Mouse (Mus musculus): ENCODE results near the gene Lefty2. TPM values are rescaled to one million over a fixed set of nuclear protein-coding genes. Genes with fewer than 3 reads are reported as not detected.

Gene Lefty2
- polyA plus RNA-seq (2015; fragmentation: Nextera tagmentation; extraction: Ambion mirVana): 0.05 and 0.14 TPM in 2 replicates

- WGBS: 43% methylated on average over 10 of the region's 10 CpGs
- Histone ChIP-seq H3K4me2 (no peak within 1 kb of the TSS), H3K4me1 (replicated peaks) (peaks cover 14% of the 10 kb centered on the region), H3K9me3 (replicated peaks) (no peaks in the 10 kb centered on the region), H3K27ac (no peak within 1 kb of the TSS), H3K4me3 (no peak within 1 kb of the TSS), H3K36me3 (no peaks in the 10 kb centered on the region), H3K27me3 (peaks cover 36% of the 10 kb centered on the region), H3K9ac (no peak within 1 kb of the TSS)
- ATAC-seq (replicated peaks; ENCODE audit: insufficient number of reproducible peaks, insufficient read depth, low FRiP score, low read depth): no peak
These were observed at the start of gene Lefty2 for GRCm38 (mm10) chr1:180892808-180893207. Lefty2 (plus strand) TSS chr1:180893108.

GRCm38 (mm10) chr1:180848114-180848510 lies 44.8 kb upstream of the Lefty2 start:
- peak overlapping the region; percentile 63 for H3K4me2 ChIP-seq
- H3K27me3 ChIP-seq: no peaks in the 10 kb centered on the region
- ATAC-seq (replicated peaks; ENCODE audit: insufficient number of reproducible peaks, insufficient read depth, low FRiP score, low read depth): peak; percentile 47
- peak overlapping the region; percentile 34; the same call in 1 of the 2 replicates for H3K9ac ChIP-seq
- H3K9me3 ChIP-seq (replicated peaks): no peaks in the 10 kb centered on the region
- H3K36me3 ChIP-seq: no peaks in the 10 kb centered on the region
- peaks cover 42% of the 10 kb centered on the region for H3K4me1 ChIP-seq (replicated peaks)
- H3K27ac ChIP-seq: peak overlapping the region; percentile 96
- H3K4me3 ChIP-seq: peak overlapping the region; percentile 38
- WGBS: 4% methylated on average over 9 of the region's 9 CpGs

- 11% methylated on average over 11 of the region's 11 CpGs for WGBS
- ATAC-seq (replicated peaks; ENCODE audit: insufficient number of reproducible peaks, insufficient read depth, low FRiP score, low read depth): peak; percentile 5; the same call in 1 of the 2 replicates
- H3K36me3 ChIP-seq: no peaks in the 10 kb centered on the region
- no peaks in the 10 kb centered on the region for H3K9me3 ChIP-seq (replicated peaks)
- peak overlapping the region; percentile 38 for H3K4me3 ChIP-seq
- no peaks in the 10 kb centered on the region for H3K27me3 ChIP-seq
- peak overlapping the region; percentile 96 for H3K27ac ChIP-seq
- peak overlapping the region; percentile 21; the same call in 1 of the 2 replicates for H3K9ac ChIP-seq
- H3K4me1 ChIP-seq (replicated peaks): peaks cover 42% of the 10 kb centered on the region
- peak overlapping the region; percentile 63 for H3K4me2 ChIP-seq
These were observed 44.2 kb upstream of the Lefty2 start for GRCm38 (mm10) chr1:180848511-180849241.

GRCm38 (mm10) chr1:180849701-180850301 lies 43.1 kb upstream of the Lefty2 start:
- no peaks in the 10 kb centered on the region for H3K36me3 ChIP-seq
- WGBS: 31% methylated on average over 11 of the region's 11 CpGs
- H3K9me3 ChIP-seq (replicated peaks): no peaks in the 10 kb centered on the region
- no peaks in the 10 kb centered on the region for H3K27me3 ChIP-seq
- H3K27ac ChIP-seq: peak overlapping the region; percentile 96
- peak overlapping the region; percentile 61 for H3K4me2 ChIP-seq
- peak overlapping the region; percentile 54 for H3K9ac ChIP-seq
- H3K4me3 ChIP-seq: peak overlapping the region; percentile 90
- ATAC-seq (replicated peaks; ENCODE audit: insufficient number of reproducible peaks, insufficient read depth, low FRiP score, low read depth): no peak
- peaks cover 42% of the 10 kb centered on the region for H3K4me1 ChIP-seq (replicated peaks)

- ATAC-seq (replicated peaks; ENCODE audit: insufficient number of reproducible peaks, insufficient read depth, low FRiP score, low read depth): peak; percentile 98
- H3K4me2 ChIP-seq: peak within 1 kb of the TSS; percentile 67
These were observed 42.3 kb upstream of the Lefty2 start, which contains the start of gene Sde2 for GRCm38 (mm10) chr1:180850316-180851270. Sde2 (plus strand) TSS chr1:180851127.

GRCm38 (mm10) chr1:180858763-180859162 lies 34.1 kb upstream of the Lefty2 start:
- H3K9me3 ChIP-seq (replicated peaks): no peaks in the 10 kb centered on the region
- no peak overlapping the region for H3K4me3 ChIP-seq
- no peak overlapping the region for H3K4me2 ChIP-seq
- H3K36me3 ChIP-seq: peaks cover 78% of the 10 kb centered on the region
- ATAC-seq (replicated peaks; ENCODE audit: insufficient number of reproducible peaks, insufficient read depth, low FRiP score, low read depth): no peak
- no peaks in the 10 kb centered on the region for H3K27me3 ChIP-seq
- no peak overlapping the region for H3K27ac ChIP-seq
- no peak overlapping the region for H3K9ac ChIP-seq
- no peaks in the 10 kb centered on the region for H3K4me1 ChIP-seq (replicated peaks)

More at GRCm38 (mm10) chr1:180850316-180851270, 42.3 kb upstream of the Lefty2 start, which contains the start of gene Sde2:
- Histone ChIP-seq H3K36me3 (peaks cover 3% of the 10 kb centered on the region), H3K27me3 (no peaks in the 10 kb centered on the region), H3K27ac (peak within 1 kb of the TSS; percentile 96), H3K4me3 (peak within 1 kb of the TSS; percentile 90), H3K9ac (peak within 1 kb of the TSS; percentile 92), H3K4me1 (replicated peaks) (peaks cover 42% of the 10 kb centered on the region), H3K9me3 (replicated peaks) (no peaks in the 10 kb centered on the region)
- under 1% methylated on average over 77 of the region's 77 CpGs for WGBS

GRCm38 (mm10) chr1:180860030-180860429 lies 32.9 kb upstream of the Lefty2 start:
- WGBS: 69% methylated on average over 6 of the region's 6 CpGs
- ATAC-seq (replicated peaks; ENCODE audit: insufficient number of reproducible peaks, insufficient read depth, low FRiP score, low read depth): no peak

GRCm38 (mm10) chr1:180863606-180864005 lies 29.3 kb upstream of the Lefty2 start:
- Histone ChIP-seq H3K27me3 (no peaks in the 10 kb centered on the region), H3K4me2 (no peak overlapping the region), H3K36me3 (peaks cover 75% of the 10 kb centered on the region), H3K9ac (no peak overlapping the region), H3K27ac (no peak overlapping the region), H3K9me3 (replicated peaks) (no peaks in the 10 kb centered on the region), H3K4me3 (no peak overlapping the region), H3K4me1 (replicated peaks) (no peaks in the 10 kb centered on the region)
- WGBS: 5% methylated on average over 1 of the region's 1 CpGs
- ATAC-seq (replicated peaks; ENCODE audit: insufficient number of reproducible peaks, insufficient read depth, low FRiP score, low read depth): no peak

More at GRCm38 (mm10) chr1:180860030-180860429, 32.9 kb upstream of the Lefty2 start:
- Histone ChIP-seq H3K9ac (no peak overlapping the region), H3K36me3 (peaks cover 81% of the 10 kb centered on the region), H3K9me3 (replicated peaks) (no peaks in the 10 kb centered on the region), H3K4me2 (no peak overlapping the region), H3K27ac (no peak overlapping the region), H3K4me3 (no peak overlapping the region), H3K27me3 (no peaks in the 10 kb centered on the region), H3K4me1 (replicated peaks) (no peaks in the 10 kb centered on the region)

GRCm38 (mm10) chr1:180866001-180866400 lies 26.9 kb upstream of the Lefty2 start:
- ATAC-seq (replicated peaks; ENCODE audit: insufficient number of reproducible peaks, insufficient read depth, low FRiP score, low read depth): no peak
- Histone ChIP-seq H3K27ac (0 out of 2 replicates have a peak overlapping the region, but pooled peaks have one; percentile 10), H3K36me3 (peaks cover 54% of the 10 kb centered on the region), H3K4me2 (no peak overlapping the region), H3K27me3 (no peaks in the 10 kb centered on the region), H3K4me3 (no peak overlapping the region), H3K4me1 (replicated peaks) (peaks cover 7% of the 10 kb centered on the region; the same call in 1 of the 2 replicates), H3K9ac (no peak overlapping the region), H3K9me3 (replicated peaks) (no peaks in the 10 kb centered on the region)
- WGBS: 75% methylated on average over 7 of the region's 7 CpGs

- Histone ChIP-seq H3K4me2 (peak overlapping the region; percentile 30; the same call in 1 of the 2 replicates), H3K9ac (no peak overlapping the region), H3K36me3 (peaks cover 27% of the 10 kb centered on the region), H3K4me1 (replicated peaks) (peaks cover 7% of the 10 kb centered on the region; the same call in 1 of the 2 replicates), H3K27me3 (no peaks in the 10 kb centered on the region), H3K9me3 (replicated peaks) (no peaks in the 10 kb centered on the region), H3K27ac (no peak overlapping the region), H3K4me3 (no peak overlapping the region)
- 33% methylated on average over 13 of the region's 13 CpGs for WGBS
- no peak for ATAC-seq (replicated peaks; ENCODE audit: insufficient number of reproducible peaks, insufficient read depth, low FRiP score, low read depth)
These were observed 22.7 kb upstream of the Lefty2 start for GRCm38 (mm10) chr1:180870122-180870650.
